Mouse (Mus musculus): ENCODE data around the gene Cd300a. TPM values are rescaled to one million over a fixed set of nuclear protein-coding genes. Genes with fewer than 3 reads are reported as not detected.

Cd300a gene
- polyA plus RNA-seq, 1 experiment from 2014 or later, result 1.5 TPM

DNA sequence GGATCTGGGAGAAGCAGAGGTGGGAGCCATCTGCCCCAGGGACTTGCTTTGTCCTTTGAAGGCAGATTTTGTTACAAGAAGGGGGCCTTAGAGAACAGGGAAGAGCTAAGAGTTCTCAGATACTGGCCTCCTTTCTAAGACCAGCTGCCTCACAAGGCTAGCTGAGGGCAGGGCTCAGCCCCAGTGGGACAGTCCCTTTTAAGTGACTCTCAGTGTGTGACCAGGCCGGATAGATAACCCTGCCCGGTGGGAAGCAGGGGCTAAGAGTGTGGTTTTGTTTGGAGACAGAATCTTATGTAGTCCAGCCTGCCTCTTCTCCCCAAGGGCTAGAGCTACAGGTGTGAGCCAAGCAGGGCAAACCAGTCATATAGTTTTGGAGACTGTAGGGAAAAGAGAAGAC is 40.3 kb upstream of the Cd300a start:
- Histone ChIP-seq H3K4me2 (replicated peaks; ENCODE audit: low read depth) (no peak overlapping the region), H3K36me3 (ENCODE audit: control insufficient read depth, insufficient read depth, low read length) (no peaks in the 10 kb centered on the region), H3K27ac (replicated peaks) (peak overlapping the region; percentile 35; the same call in 1 of the 2 replicates), H3K4me1 (replicated peaks; ENCODE audit: control insufficient read depth, insufficient read depth) (peaks cover 3% of the 10 kb centered on the region; the same call in 1 of the 2 replicates), H3K27me3 (ENCODE audit: control insufficient read depth, insufficient read depth, low read length) (no peaks in the 10 kb centered on the region), H3K9ac (ENCODE audit: low read length) (no peak overlapping the region), H3K4me3 (ENCODE audit: low read depth, low read length) (no peak overlapping the region), H3K9me3 (ENCODE audit: control insufficient read depth, low read length) (no peaks in the 10 kb centered on the region)
- ATAC-seq (ENCODE audit: low FRiP score, low TSS enrichment), result no peak
- TF ChIP-seq EP300 (optimal IDR thresholded peaks at IDR 0.05) (no peak), CTCF (IDR thresholded peaks at IDR 0.05; ENCODE audit: low read depth) (no peak)
- WGBS, result 28% methylated on average over 2 of the region's 2 CpGs
- peak; percentile 30 for DNase-seq (ENCODE audit: low spot score)

DNA sequence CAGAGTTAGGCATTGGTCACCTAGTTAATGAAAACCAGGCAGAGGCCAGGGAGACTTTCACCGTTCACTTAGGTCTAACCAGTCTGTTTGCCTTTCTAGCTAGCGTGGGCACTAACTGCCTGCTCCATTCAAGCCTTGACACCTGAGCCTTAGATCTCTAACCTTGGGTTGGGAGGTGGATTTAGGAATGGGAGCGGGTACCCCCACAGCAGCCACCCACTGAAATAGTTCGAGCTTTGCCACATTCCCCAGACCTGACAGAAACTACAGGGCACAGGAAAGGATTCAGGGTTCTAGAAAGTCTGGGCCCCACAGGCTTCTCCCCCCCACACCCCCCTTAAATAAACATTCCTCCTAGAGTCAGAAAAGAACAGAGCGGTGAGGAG is 39.8 kb upstream of the Cd300a start:
- Histone ChIP-seq H3K4me2 (replicated peaks; ENCODE audit: low read depth) (peak overlapping the region; percentile 99), H3K36me3 (ENCODE audit: control insufficient read depth, insufficient read depth, low read length) (no peaks in the 10 kb centered on the region), H3K9ac (ENCODE audit: low read length) (no peak overlapping the region), H3K9me3 (ENCODE audit: control insufficient read depth, low read length) (no peaks in the 10 kb centered on the region), H3K27me3 (ENCODE audit: control insufficient read depth, insufficient read depth, low read length) (no peaks in the 10 kb centered on the region), H3K27ac (replicated peaks) (0 out of 2 replicates have a peak overlapping the region, but pooled peaks have one; percentile 35), H3K4me1 (replicated peaks; ENCODE audit: control insufficient read depth, insufficient read depth) (peaks cover 3% of the 10 kb centered on the region; the same call in 1 of the 2 replicates), H3K4me3 (ENCODE audit: low read depth, low read length) (no peak overlapping the region)
- 50% methylated on average over 5 of the region's 5 CpGs for WGBS
- no peak for DNase-seq (ENCODE audit: low spot score)
- TF ChIP-seq CTCF (IDR thresholded peaks at IDR 0.05; ENCODE audit: low read depth) (no peak), EP300 (optimal IDR thresholded peaks at IDR 0.05) (no peak)
- peak; percentile 1; the same call in 1 of the 2 replicates for ATAC-seq (ENCODE audit: low FRiP score, low TSS enrichment)

DNA sequence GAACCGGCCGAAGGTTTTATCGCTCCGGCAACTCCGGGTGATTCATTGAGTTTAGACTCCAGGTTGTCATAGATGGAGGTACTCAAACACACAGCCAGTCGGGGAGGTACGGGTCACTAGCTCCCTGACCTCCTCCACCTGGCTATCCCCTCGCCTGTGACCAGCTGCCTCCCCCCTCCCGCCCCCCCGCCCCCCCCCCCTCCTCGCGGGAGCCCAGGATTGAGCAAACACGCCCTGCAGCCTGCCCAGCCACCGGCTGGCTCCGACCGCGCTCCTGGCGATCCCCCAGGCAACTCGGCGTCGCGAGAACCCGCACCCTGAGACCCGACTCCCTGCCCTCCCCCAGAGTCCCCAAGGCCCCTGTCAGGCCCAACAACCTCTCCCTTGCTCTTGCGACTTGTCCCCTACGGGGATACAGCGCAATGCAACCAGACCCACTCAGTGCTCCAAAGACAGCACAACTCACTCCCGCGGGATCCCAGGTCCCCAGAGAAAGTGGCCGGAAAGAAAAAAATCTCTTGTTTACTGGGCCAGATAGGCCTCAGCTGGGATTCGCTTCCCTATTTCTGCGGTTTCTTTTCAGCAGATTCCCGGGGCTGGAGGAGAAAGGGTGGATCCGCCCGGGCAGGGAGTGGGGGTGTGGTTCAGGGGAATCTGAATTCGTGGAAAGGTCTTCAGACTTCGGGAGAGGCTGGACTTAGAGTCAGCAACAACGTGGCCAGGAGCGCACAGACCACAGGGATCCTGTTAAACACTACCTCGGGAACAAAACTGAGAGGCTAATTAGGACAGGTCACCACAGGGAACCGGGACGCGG is 39.2 kb upstream of the Cd300a start, which contains the start of gene Gprc5c:
Gene Gprc5c (plus strand): TSS at position 701 of the 817 bp plus-strand sequence.
- Histone ChIP-seq H3K4me3 (ENCODE audit: low read depth, low read length) (peak within 1 kb of the TSS; percentile 67), H3K27me3 (ENCODE audit: control insufficient read depth, insufficient read depth, low read length) (no peaks in the 10 kb centered on the region), H3K27ac (replicated peaks) (peak within 1 kb of the TSS; percentile 88), H3K36me3 (ENCODE audit: control insufficient read depth, insufficient read depth, low read length) (no peaks in the 10 kb centered on the region), H3K9ac (ENCODE audit: low read length) (peak within 1 kb of the TSS; percentile 85), H3K9me3 (ENCODE audit: control insufficient read depth, low read length) (no peaks in the 10 kb centered on the region), H3K4me1 (replicated peaks; ENCODE audit: control insufficient read depth, insufficient read depth) (peaks cover 3% of the 10 kb centered on the region; the same call in 1 of the 2 replicates), H3K4me2 (replicated peaks; ENCODE audit: low read depth) (peak within 1 kb of the TSS; percentile 99)
- ATAC-seq (ENCODE audit: low FRiP score, low TSS enrichment), result peak; percentile 61
- TF ChIP-seq CTCF (IDR thresholded peaks at IDR 0.05; ENCODE audit: low read depth) (no peak), EP300 (optimal IDR thresholded peaks at IDR 0.05) (no peak)
- WGBS, result under 1% methylated on average over 39 of the region's 43 CpGs
- peak; percentile 79 for DNase-seq (ENCODE audit: low spot score)

DNA sequence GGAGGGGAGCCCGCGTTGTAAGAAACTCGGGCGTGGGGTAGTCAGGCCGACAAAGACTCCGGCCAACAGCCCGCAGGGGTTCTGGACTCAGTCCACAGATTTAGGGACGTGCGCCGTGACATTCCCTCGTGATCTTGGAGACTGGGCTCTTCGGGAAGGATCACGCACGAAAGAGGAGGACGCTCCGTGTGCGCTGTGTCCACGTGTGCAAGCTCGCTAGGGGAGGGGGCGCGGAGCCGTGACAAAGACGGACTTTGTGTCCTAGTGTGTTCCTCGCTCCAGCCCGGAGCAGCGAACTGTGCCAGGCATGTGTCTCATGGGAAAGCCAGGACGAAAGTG is 38.6 kb upstream of the Cd300a start:
- H3K4me1 ChIP-seq (replicated peaks; ENCODE audit: control insufficient read depth, insufficient read depth), result peaks cover 3% of the 10 kb centered on the region; the same call in 1 of the 2 replicates
- no peaks in the 10 kb centered on the region for H3K36me3 ChIP-seq (ENCODE audit: control insufficient read depth, insufficient read depth, low read length)
- DNase-seq (ENCODE audit: low spot score), result no peak
- TF ChIP-seq EP300 (optimal IDR thresholded peaks at IDR 0.05) (no peak), CTCF (IDR thresholded peaks at IDR 0.05; ENCODE audit: low read depth) (no peak)
- peak overlapping the region; percentile 85 for H3K9ac ChIP-seq (ENCODE audit: low read length)
- no peaks in the 10 kb centered on the region for H3K27me3 ChIP-seq (ENCODE audit: control insufficient read depth, insufficient read depth, low read length)
- ATAC-seq (ENCODE audit: low FRiP score, low TSS enrichment), result peak; percentile 10; the same call in 1 of the 2 replicates
- under 1% methylated on average over 27 of the region's 27 CpGs for WGBS
- no peaks in the 10 kb centered on the region for H3K9me3 ChIP-seq (ENCODE audit: control insufficient read depth, low read length)
- peak overlapping the region; percentile 67 for H3K4me3 ChIP-seq (ENCODE audit: low read depth, low read length)
- peak overlapping the region; percentile 99 for H3K4me2 ChIP-seq (replicated peaks; ENCODE audit: low read depth)
- H3K27ac ChIP-seq (replicated peaks), result peak overlapping the region; percentile 88

GRCm38 (mm10) chr11:114851608-114852310 is 38.1 kb upstream of the Cd300a start:
- no peak for TF ChIP-seq EP300 (optimal IDR thresholded peaks at IDR 0.05)
- no peak for TF ChIP-seq CTCF (IDR thresholded peaks at IDR 0.05; ENCODE audit: low read depth)
- under 1% methylated on average over 53 of the region's 65 CpGs for WGBS
- no peaks in the 10 kb centered on the region for H3K27me3 ChIP-seq (ENCODE audit: control insufficient read depth, insufficient read depth, low read length)
- H3K27ac ChIP-seq (replicated peaks), result peak overlapping the region; percentile 88
- H3K9ac ChIP-seq (ENCODE audit: low read length), result peak overlapping the region; percentile 85
- DNase-seq (ENCODE audit: low spot score) (peak; percentile 87), ATAC-seq (ENCODE audit: low FRiP score, low TSS enrichment) (peak; percentile 79)
- H3K9me3 ChIP-seq (ENCODE audit: control insufficient read depth, low read length), result no peaks in the 10 kb centered on the region
- H3K36me3 ChIP-seq (ENCODE audit: control insufficient read depth, insufficient read depth, low read length), result no peaks in the 10 kb centered on the region
- H3K4me2 ChIP-seq (replicated peaks; ENCODE audit: low read depth), result peak overlapping the region; percentile 99
- H3K4me1 ChIP-seq (replicated peaks; ENCODE audit: control insufficient read depth, insufficient read depth), result peaks cover 3% of the 10 kb centered on the region; the same call in 1 of the 2 replicates
- peak overlapping the region; percentile 67 for H3K4me3 ChIP-seq (ENCODE audit: low read depth, low read length)
